Mouse (Mus musculus) E14TG2a.4 (cell line): Measurements from ENCODE around the gene Cxcl17.

Experiments used
- CTCF ChIP-seq: conservative IDR thresholded peaks from 2 replicates; pipeline ENCODE4 v1.5.1; 2014; ENCODE audit warnings: low read length
- POU5F1 ChIP-seq: IDR thresholded peaks from 2 replicates; pipeline ENCODE4 v1.6.1; 2014; ENCODE audit warnings: low read length, borderline replicate concordance

- TF ChIP-seq CTCF (no peak), POU5F1 (no peak)
Observed at GRCm38 (mm10) chr7:25365937-25366625, 46.6 kb downstream of the Cxcl17 start.
